Mouse (Mus musculus): ENCODE results near the gene 3300002I08Rik. TPM values are rescaled to one million over a fixed set of nuclear protein-coding genes. Genes with fewer than 3 reads are reported as not detected.
"Not testable (repeated sequence)": the region's sequence is repeated elsewhere in the genome, so short reads cannot be mapped to it uniquely, and the experiment has no call there.

The 3300002I08Rik gene
- polyA plus RNA-seq, 1 experiment from 2014 or later: 20.0 TPM

DNA sequence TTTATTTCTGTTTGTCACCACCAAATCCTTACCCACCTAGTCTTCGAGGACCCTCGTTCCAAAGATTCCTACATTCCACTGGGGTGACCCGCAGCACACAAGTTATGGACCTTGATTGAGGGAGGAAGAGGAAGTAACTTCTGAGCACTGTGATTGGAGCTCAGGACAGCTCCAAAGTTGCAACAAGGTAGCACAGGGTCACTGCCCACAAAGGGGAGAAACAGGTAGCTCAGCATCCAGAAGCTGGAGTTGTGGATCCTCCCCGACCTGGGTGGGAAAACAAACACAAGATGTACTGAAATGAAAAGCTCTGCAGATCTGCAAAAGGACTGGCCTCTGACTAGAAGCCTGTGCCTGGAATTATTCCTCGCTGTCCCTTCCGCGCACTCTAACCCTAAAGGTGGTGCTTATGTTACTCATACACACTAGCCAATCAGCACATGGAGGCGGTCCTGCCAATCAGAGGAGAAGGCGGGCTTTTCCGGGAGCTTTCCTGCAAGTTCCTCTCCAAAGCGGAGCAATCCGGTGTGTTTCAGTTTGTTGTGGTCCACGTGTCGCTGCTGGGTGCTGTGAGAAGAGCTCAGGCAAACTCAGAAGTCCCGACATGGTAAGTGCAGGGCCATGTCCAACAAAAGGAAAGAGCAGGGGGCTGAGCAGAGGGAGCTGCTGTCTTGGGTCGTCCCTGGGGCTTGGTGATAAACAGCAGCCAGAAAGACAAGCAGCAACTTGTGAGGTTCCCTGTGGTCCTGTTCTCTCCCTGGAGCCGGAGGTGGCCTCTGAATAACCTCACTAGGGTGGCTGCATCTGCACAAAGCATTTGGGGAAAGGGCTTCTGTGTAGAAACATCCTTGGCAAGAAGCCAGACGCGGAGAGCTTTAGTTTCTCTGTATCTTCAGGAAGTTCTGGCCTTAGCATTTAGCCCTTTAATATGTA is 51.3 kb downstream of the 3300002I08Rik start:
- H3K4me3 ChIP-seq (ENCODE audit: low read depth, low read length): peak overlapping the region; percentile 41
- 14% methylated on average over 19 of the region's 19 CpGs for WGBS
- not testable (repeated sequence) for H3K27me3 ChIP-seq (ENCODE audit: control insufficient read depth, insufficient read depth, low read length); H3K4me1 ChIP-seq (ENCODE audit: control insufficient read depth, insufficient read depth, low read length); H3K36me3 ChIP-seq (ENCODE audit: control insufficient read depth, insufficient read depth, low read length); H3K9me3 ChIP-seq (ENCODE audit: control insufficient read depth, low read length)
- peak overlapping the region; percentile 7; the same call in 1 of the 2 replicates for H3K27ac ChIP-seq (ENCODE audit: low read depth, low read length)
- peak overlapping the region; percentile 39; the same call in 1 of the 2 replicates for H3K9ac ChIP-seq (replicated peaks; ENCODE audit: low read depth, low read length)
- ATAC-seq (ENCODE audit: low read depth): peak; percentile 99
- H3K4me2 ChIP-seq (ENCODE audit: low read depth, low read length): peak overlapping the region; percentile 56

DNA sequence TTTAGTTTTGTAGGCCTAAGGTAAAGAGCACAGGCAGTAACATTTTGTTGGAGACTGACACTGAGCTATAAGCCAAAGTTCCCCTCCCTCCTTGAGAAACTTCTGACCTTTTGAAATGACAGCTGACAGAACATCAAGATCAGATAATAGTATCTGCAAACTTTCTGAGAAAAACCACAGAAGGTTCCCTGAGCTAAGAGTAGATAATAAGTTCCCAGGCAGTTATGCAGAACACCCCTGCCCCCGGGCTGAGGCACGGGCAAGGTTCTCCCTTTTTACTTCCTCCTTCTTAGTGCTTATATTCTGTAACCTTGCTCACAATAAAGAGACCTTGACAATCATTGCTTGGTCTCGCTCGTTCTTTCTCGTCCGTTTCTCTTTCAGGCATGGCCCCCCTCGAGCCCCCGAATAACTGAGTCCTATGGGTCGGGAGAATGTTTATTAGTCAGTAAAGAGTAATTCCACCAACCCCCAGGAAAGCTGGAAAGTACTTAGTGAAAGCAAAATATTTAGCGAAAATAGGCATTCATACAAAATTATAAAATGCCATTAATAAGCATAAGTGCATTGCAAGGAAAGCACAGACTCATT is 55.3 kb downstream of the 3300002I08Rik start:
- Histone ChIP-seq H3K4me1 (ENCODE audit: control insufficient read depth, insufficient read depth, low read length) (no peaks in the 10 kb centered on the region), H3K27ac (ENCODE audit: low read depth, low read length) (no peak overlapping the region), H3K36me3 (ENCODE audit: control insufficient read depth, insufficient read depth, low read length) (no peaks in the 10 kb centered on the region), H3K27me3 (ENCODE audit: control insufficient read depth, insufficient read depth, low read length) (no peaks in the 10 kb centered on the region), H3K4me2 (ENCODE audit: low read depth, low read length) (no peak overlapping the region), H3K9me3 (ENCODE audit: control insufficient read depth, low read length) (no peaks in the 10 kb centered on the region), H3K4me3 (ENCODE audit: low read depth, low read length) (no peak overlapping the region), H3K9ac (replicated peaks; ENCODE audit: low read depth, low read length) (no peak overlapping the region)
- no peak for ATAC-seq (ENCODE audit: low read depth)
- 87% methylated on average over 10 of the region's 10 CpGs for WGBS

DNA sequence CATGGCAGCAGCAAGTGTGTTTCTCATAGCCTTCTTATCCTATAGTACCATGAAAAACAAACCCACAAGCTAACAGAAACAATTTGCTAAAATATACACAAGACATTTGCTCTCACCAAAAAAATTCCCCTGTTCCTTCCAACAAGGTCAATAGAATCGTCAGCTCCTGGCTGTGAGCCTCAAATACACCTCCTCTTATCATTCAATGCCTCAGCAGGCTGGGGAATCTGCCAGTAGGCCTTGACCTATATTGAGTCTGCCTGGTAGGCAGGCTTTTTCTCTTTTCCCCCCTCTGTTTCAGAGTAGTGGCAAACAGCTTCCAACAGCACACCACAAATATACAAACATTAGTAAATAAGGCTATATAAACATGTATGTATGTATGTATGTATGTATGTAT is 63.5 kb downstream of the 3300002I08Rik start:
- H3K9me3 ChIP-seq (ENCODE audit: control insufficient read depth, low read length): no peaks in the 10 kb centered on the region
- H3K27ac ChIP-seq (ENCODE audit: low read depth, low read length): no peak overlapping the region
- H3K4me3 ChIP-seq (ENCODE audit: low read depth, low read length): no peak overlapping the region
- H3K4me2 ChIP-seq (ENCODE audit: low read depth, low read length): no peak overlapping the region
- no peaks in the 10 kb centered on the region for H3K27me3 ChIP-seq (ENCODE audit: control insufficient read depth, insufficient read depth, low read length)
- no peak overlapping the region for H3K9ac ChIP-seq (replicated peaks; ENCODE audit: low read depth, low read length)
- no peak for ATAC-seq (ENCODE audit: low read depth)
- no peaks in the 10 kb centered on the region for H3K36me3 ChIP-seq (ENCODE audit: control insufficient read depth, insufficient read depth, low read length)
- WGBS: 62% methylated on average over 1 of the region's 1 CpGs
- no peaks in the 10 kb centered on the region for H3K4me1 ChIP-seq (ENCODE audit: control insufficient read depth, insufficient read depth, low read length)

DNA sequence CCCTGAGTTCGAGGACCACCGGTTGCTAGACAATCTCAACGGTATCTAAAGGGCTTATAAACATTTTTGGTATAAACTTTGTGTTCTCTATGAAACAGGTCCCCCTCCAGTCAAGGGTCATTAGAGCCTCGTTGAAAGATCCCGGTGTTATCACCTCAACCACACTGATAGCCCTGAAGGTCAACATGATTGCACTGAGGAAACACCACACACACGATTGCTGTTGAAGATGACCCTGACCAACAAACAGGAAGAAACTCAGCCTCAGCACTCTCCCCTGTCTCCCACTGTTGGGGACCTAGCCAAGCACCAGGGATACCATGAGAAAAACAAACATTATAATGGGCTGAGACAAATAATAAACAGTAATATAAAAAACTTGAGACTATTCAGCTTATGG is 68.9 kb downstream of the 3300002I08Rik start:
- no peak overlapping the region for H3K9ac ChIP-seq (replicated peaks; ENCODE audit: low read depth, low read length)
- 90% methylated on average over 6 of the region's 6 CpGs for WGBS
- H3K27ac ChIP-seq (ENCODE audit: low read depth, low read length): no peak overlapping the region
- no peaks in the 10 kb centered on the region for H3K27me3 ChIP-seq (ENCODE audit: control insufficient read depth, insufficient read depth, low read length)
- no peaks in the 10 kb centered on the region for H3K9me3 ChIP-seq (ENCODE audit: control insufficient read depth, low read length)
- no peaks in the 10 kb centered on the region for H3K4me1 ChIP-seq (ENCODE audit: control insufficient read depth, insufficient read depth, low read length)
- no peak for ATAC-seq (ENCODE audit: low read depth)
- no peaks in the 10 kb centered on the region for H3K36me3 ChIP-seq (ENCODE audit: control insufficient read depth, insufficient read depth, low read length)
- H3K4me2 ChIP-seq (ENCODE audit: low read depth, low read length): no peak overlapping the region
- H3K4me3 ChIP-seq (ENCODE audit: low read depth, low read length): no peak overlapping the region

Other genes with a start within 250 kb of the 3300002I08Rik start
- gene Zfp120, start 226.1 kb downstream of the 3300002I08Rik start, polyA plus RNA-seq (2014; fragmentation: Nextera tagmentation; extraction: Ambion mirVana): 12.8 and 14.2 TPM in 2 replicates
- not detected in 2 replicates for gene Gm10770, start 183.1 kb downstream of the 3300002I08Rik start, polyA plus RNA-seq (2014; fragmentation: Nextera tagmentation; extraction: Ambion mirVana)
- gene Gm14139, start 181.0 kb downstream of the 3300002I08Rik start, polyA plus RNA-seq (2014; fragmentation: Nextera tagmentation; extraction: Ambion mirVana): not detected in 2 replicates
- gene Zfp937, start 144.7 kb downstream of the 3300002I08Rik start, polyA plus RNA-seq (2014; fragmentation: Nextera tagmentation; extraction: Ambion mirVana): 11.7 and 13.1 TPM in 2 replicates
- 2.0 and 2.7 TPM in 2 replicates for gene Gm21994, start 107.2 kb downstream of the 3300002I08Rik start, polyA plus RNA-seq (2014; fragmentation: Nextera tagmentation; extraction: Ambion mirVana)
- 0.10 and 0.13 TPM in 2 replicates for gene Gm14124, start 105.2 kb downstream of the 3300002I08Rik start, polyA plus RNA-seq (2014; fragmentation: Nextera tagmentation; extraction: Ambion mirVana)
- 1.5 TPM in 1 of 2 replicates, not detected in the other for gene Gm10130, start 39.1 kb downstream of the 3300002I08Rik start, polyA plus RNA-seq (2014; fragmentation: Nextera tagmentation; extraction: Ambion mirVana)
- 8.7 and 9.1 TPM in 2 replicates for gene Zfp442, start 88.7 kb upstream of the 3300002I08Rik start, polyA plus RNA-seq (2014; fragmentation: Nextera tagmentation; extraction: Ambion mirVana)
- gene Zfp345, start 122.3 kb upstream of the 3300002I08Rik start, polyA plus RNA-seq (2014; fragmentation: Nextera tagmentation; extraction: Ambion mirVana): 0.15 TPM in 1 of 2 replicates, not detected in the other
- 0.82 TPM in 1 of 2 replicates, not detected in the other for gene Cst7, start 207.7 kb upstream of the 3300002I08Rik start, polyA plus RNA-seq (2014; fragmentation: Nextera tagmentation; extraction: Ambion mirVana)
- 48.3 and 48.4 TPM in 2 replicates for gene Apmap, start 245.8 kb upstream of the 3300002I08Rik start, polyA plus RNA-seq (2014; fragmentation: Nextera tagmentation; extraction: Ambion mirVana)